Mouse (Mus musculus) CH12.LX (cell line): ENCODE data around the gene Chrm3. TPM values are rescaled to one million over a fixed set of nuclear protein-coding genes. Genes with fewer than 3 reads are reported as not detected.

ENCODE experiments used
- DNase-seq: peaks from one replicate; pipeline ENCODE4 v3.0.0-alpha.2; 2013; ENCODE audit errors: extremely low read depth
- H3K27ac ChIP-seq: 2 replicates; pipeline ENCODE4 v1.5.1; 2012; ENCODE audit warnings: low read depth, mild to moderate bottlenecking, control low read depth, moderate library complexity; ENCODE audit not compliant: insufficient read depth
- H3K27me3 ChIP-seq: replicated peaks from 2 replicates; pipeline ENCODE3; 2012; ENCODE audit warnings: inconsistent platforms
- H3K36me3 ChIP-seq, 2 experiments: replicated peaks in 1 of 2; 2 replicates each; pipeline versions ENCODE3 to v1.6.1; 2012; ENCODE audit warnings: inconsistent platforms in 1 of 2, low read length in 1 of 2, mild to moderate bottlenecking in 1 of 2, mixed read lengths in 1 of 2, moderate library complexity in 1 of 2; ENCODE audit not compliant: control insufficient read depth in 1 of 2, insufficient read depth in 1 of 2
- H3K4me1 ChIP-seq, 2 experiments: 2 replicates each; pipeline ENCODE4 v1.6.1; 2012; ENCODE audit warnings: inconsistent platforms in 1 of 2, moderate library complexity in 1 of 2; ENCODE audit not compliant: insufficient read depth in 2 of 2, control insufficient read depth in 1 of 2
- H3K4me2 ChIP-seq: 2 replicates; pipeline ENCODE4 v1.6.1; 2012; ENCODE audit warnings: low read depth, mild to moderate bottlenecking, control low read depth; ENCODE audit not compliant: poor library complexity, insufficient read depth, severe bottlenecking
- H3K4me3 ChIP-seq, 3 experiments: fragments of 150-350 bp in 1 of 3; sonication (generic) in 1 of 3; replicated peaks in 1 of 3; 2 replicates each; pipeline versions ENCODE3 to v1.5.1; 2011 to 2012; ENCODE audit warnings: low read depth in 2 of 3, low read length in 2 of 3, mild to moderate bottlenecking in 2 of 3, moderate library complexity in 2 of 3, control low read depth in 1 of 3, improper control_type of control experiment in 1 of 3, inconsistent platforms in 1 of 3, mixed read lengths in 1 of 3; ENCODE audit not compliant: poor library complexity in 1 of 3
- H3K79me2 ChIP-seq: replicated peaks from 2 replicates; pipeline ENCODE4 v1.6.1; 2012; ENCODE audit warnings: mild to moderate bottlenecking, moderate library complexity; ENCODE audit not compliant: control insufficient read depth, poor library complexity, insufficient read depth, severe bottlenecking; ENCODE audit errors: extremely low read depth
- H3K9ac ChIP-seq: 2 replicates; pipeline ENCODE4 v1.6.1; 2012; ENCODE audit warnings: low read depth, mild to moderate bottlenecking, control low read depth, moderate library complexity; ENCODE audit not compliant: insufficient read depth
- H3K9me3 ChIP-seq: replicated peaks from 2 replicates; pipeline ENCODE3; 2012; ENCODE audit warnings: low read length, inconsistent platforms, mixed read lengths
- BHLHE40 ChIP-seq: IDR thresholded peaks from 2 replicates; pipeline ENCODE4 v1.6.1; 2011; ENCODE audit warnings: mild to moderate bottlenecking, low read depth, low read length, improper control_type of control experiment
- EP300 ChIP-seq: IDR thresholded peaks from 2 replicates; pipeline ENCODE4 v1.6.1; 2011; ENCODE audit warnings: low read length, improper control_type of control experiment
- HCFC1 ChIP-seq: IDR thresholded peaks from 2 replicates; pipeline ENCODE4 v1.6.1; 2012; ENCODE audit warnings: low read depth, mild to moderate bottlenecking, inconsistent platforms, low read length, improper control_type of control experiment
- JUN ChIP-seq: IDR thresholded peaks from 2 replicates; pipeline ENCODE4 v1.6.1; 2011; ENCODE audit warnings: low read depth, mild to moderate bottlenecking, low read length, improper control_type of control experiment, moderate library complexity; ENCODE audit not compliant: insufficient read depth
- KAT2A ChIP-seq: IDR thresholded peaks from 2 replicates; pipeline ENCODE4 v1.6.1; 2012; ENCODE audit warnings: low read length, improper control_type of control experiment, inconsistent platforms; ENCODE audit not compliant: insufficient replicate concordance
- MAX ChIP-seq: IDR thresholded peaks from 2 replicates; pipeline ENCODE4 v1.6.1; 2011; ENCODE audit warnings: low read length, improper control_type of control experiment
- MXI1 ChIP-seq: IDR thresholded peaks from 2 replicates; pipeline ENCODE4 v1.6.1; 2011; ENCODE audit warnings: mild to moderate bottlenecking, low read depth, low read length, improper control_type of control experiment
- MYC ChIP-seq: IDR thresholded peaks from 2 replicates; pipeline ENCODE4 v1.6.1; 2011; ENCODE audit warnings: low read depth, mild to moderate bottlenecking, improper control_type of control experiment, low read length
- POLR2A ChIP-seq: IDR thresholded peaks from 2 replicates; pipeline ENCODE4 v1.6.1; 2011; ENCODE audit warnings: low read depth, mild to moderate bottlenecking, improper control_type of control experiment, low read length
- POLR2AphosphoS2 ChIP-seq: IDR thresholded peaks from 2 replicates; pipeline ENCODE4 v1.6.1; 2011; ENCODE audit warnings: low read depth, low read length, improper control_type of control experiment
- RAD21 ChIP-seq: IDR thresholded peaks from 2 replicates; pipeline ENCODE4 v1.6.1; 2011; ENCODE audit warnings: low read depth, mild to moderate bottlenecking, low read length, improper control_type of control experiment, moderate library complexity
- RCOR1 ChIP-seq: conservative IDR thresholded peaks from 2 replicates; pipeline ENCODE4 v1.6.1; 2012; ENCODE audit warnings: low read depth, mild to moderate bottlenecking, inconsistent platforms, low read length, improper control_type of control experiment
- ZC3H11A ChIP-seq: IDR thresholded peaks from 2 replicates; pipeline ENCODE4 v1.6.1; 2012; ENCODE audit warnings: low read depth, mild to moderate bottlenecking, inconsistent platforms, low read length, improper control_type of control experiment
- ZKSCAN1 ChIP-seq: IDR thresholded peaks from 2 replicates; pipeline ENCODE4 v1.6.1; 2012; ENCODE audit warnings: low read depth, inconsistent platforms, low read length, improper control_type of control experiment, borderline replicate concordance
- ZNF384 ChIP-seq: IDR thresholded peaks from 2 replicates; pipeline ENCODE4 v1.6.1; 2012; ENCODE audit warnings: low read depth, low read length, improper control_type of control experiment, inconsistent platforms
- dilution Hi-C: fragments of 300-500 bp; cut with MboI; formaldehyde crosslinking; loops from 2 replicates; pipeline ENCODE4 v1.14.3; 2020; ENCODE audit warnings: low sequenced_read_pairs; ENCODE audit not compliant: extremely low pct_unique_long_range_greater_than_20kb, extremely low pct_ligation_motif_present
- in situ Hi-C: fragments of 300-500 bp; cut with MboI; formaldehyde crosslinking; loops from 3 replicates; pipeline ENCODE4 v1.14.3; 2019; ENCODE audit warnings: low sequenced_read_pairs, low pct_ligation_motif_present, low pct_unique_long_range_greater_than_20kb, mixed read lengths
- polyA plus RNA-seq: library from polyadenylated mRNA; unstranded; fragments of >175 nt; gene quantifications from 2 replicates; pipeline ENCODE4 v1.2.1, GENCODE M21; 2012; ENCODE audit warnings: low read depth; ENCODE audit not compliant: insufficient read length
- total RNA-seq, 2 experiments: library from RNA; depleted of rRNA; stranded (reverse); fragments of 300-350 nt in 1 of 2; fragments of >200 nt in 1 of 2; gene quantifications; 2 replicates each; pipeline ENCODE4 v1.2.3; 2012 to 2014

Chrm3 gene
- total and polyA plus RNA-seq, 3 experiments = not detected

DNA sequence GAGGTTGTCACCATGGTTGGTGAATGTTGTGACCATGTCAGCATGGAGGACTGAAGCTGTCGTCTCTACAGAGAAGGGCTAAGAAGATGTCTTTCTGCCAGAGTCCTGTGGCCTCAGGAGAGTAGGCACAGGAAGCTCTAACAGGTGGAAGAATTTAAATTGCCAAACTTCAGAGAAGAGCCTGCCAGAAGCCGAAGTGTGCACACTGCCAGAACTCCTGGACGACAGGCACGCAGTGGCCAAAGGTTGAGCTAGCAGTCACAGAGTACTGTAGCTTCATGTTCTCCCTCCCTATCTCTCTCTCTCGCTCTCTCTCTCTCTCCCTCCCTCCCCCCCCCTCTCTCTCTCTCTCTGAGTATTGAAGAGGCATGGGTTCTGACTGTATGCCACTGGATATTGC lies 4.9 kb downstream of the Chrm3 start:
- Histone ChIP-seq H3K36me3 (no peaks in the 10 kb centered on the region), H3K4me3 (no peak overlapping the region), H3K9ac (no peak overlapping the region), H3K9me3 (no peaks in the 10 kb centered on the region)
- in situ Hi-C loops = no loop called here
- dilution Hi-C loops = no loop called here
- TF ChIP-seq MYC = no peak
- TF ChIP-seq MXI1 = no peak
- TF ChIP-seq RCOR1 = no peak
- TF ChIP-seq BHLHE40 = no peak
- no peak for TF ChIP-seq MAX
- no peak for TF ChIP-seq EP300
- TF ChIP-seq RAD21 = no peak
- TF ChIP-seq, all 38 proteins: peak for 0
- DNase-seq = no peak
- H3K4me2 ChIP-seq = no peak overlapping the region
- H3K27me3 ChIP-seq = no peaks in the 10 kb centered on the region
- no peak overlapping the region for H3K27ac ChIP-seq
- H3K79me2 ChIP-seq = no peaks in the 10 kb centered on the region
- no peaks in the 10 kb centered on the region for H3K4me1 ChIP-seq

GRCm38 (mm10) chr13:10354885-10355575 lies 5.6 kb downstream of the Chrm3 start:
- TF ChIP-seq JUN = no peak
- TF ChIP-seq HCFC1 = no peak
- TF ChIP-seq POLR2A = no peak
- no peak for TF ChIP-seq KAT2A
- TF ChIP-seq POLR2AphosphoS2 = no peak
- no peak for TF ChIP-seq MXI1
- TF ChIP-seq RCOR1 = no peak
- no peak for TF ChIP-seq ZKSCAN1
- DNase-seq = no peak
- Histone ChIP-seq H3K79me2 (no peaks in the 10 kb centered on the region), H3K4me3 (no peak overlapping the region), H3K9me3 (no peaks in the 10 kb centered on the region), H3K4me1 (no peaks in the 10 kb centered on the region), H3K27me3 (no peaks in the 10 kb centered on the region), H3K27ac (no peak overlapping the region), H3K36me3 (no peaks in the 10 kb centered on the region), H3K4me2 (no peak overlapping the region), H3K9ac (no peak overlapping the region)
- dilution Hi-C loops = no loop called here
- in situ Hi-C loops = no loop called here

DNA sequence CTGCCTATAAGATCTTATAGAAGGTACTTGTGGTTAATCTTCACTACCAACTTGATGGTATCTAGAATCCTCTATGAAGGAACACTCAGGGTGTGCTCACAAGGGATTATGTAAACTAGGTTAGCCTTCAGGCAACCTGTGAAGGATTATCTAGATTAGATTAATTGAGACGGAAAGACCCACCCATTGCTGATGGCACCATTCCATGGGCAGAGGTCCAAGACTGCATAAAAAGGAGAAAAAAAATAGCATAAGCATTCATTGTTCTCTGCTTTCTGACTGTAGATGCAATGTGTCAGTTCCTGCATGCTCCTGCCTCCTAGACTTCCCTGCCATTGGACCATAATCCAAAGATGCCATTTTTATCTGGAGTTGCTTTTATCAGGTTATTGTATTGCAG lies 8.5 kb downstream of the Chrm3 start:
- TF ChIP-seq ZC3H11A (no peak), ZNF384 (no peak)
- no peak for DNase-seq
- in situ Hi-C loops (no loop called here), dilution Hi-C loops (no loop called here)
- no peaks in the 10 kb centered on the region for H3K9me3 ChIP-seq
- no peaks in the 10 kb centered on the region for H3K79me2 ChIP-seq
- no peaks in the 10 kb centered on the region for H3K4me1 ChIP-seq
- no peak overlapping the region for H3K9ac ChIP-seq
- H3K4me2 ChIP-seq = no peak overlapping the region
- H3K4me3 ChIP-seq = no peak overlapping the region
- H3K36me3 ChIP-seq = no peaks in the 10 kb centered on the region
- H3K27me3 ChIP-seq = no peaks in the 10 kb centered on the region
- H3K27ac ChIP-seq = no peak overlapping the region
